Mouse (Mus musculus) common myeloid progenitor, adult 5-6 weeks (primary cell): ENCODE results near the gene Ablim2. TPM values are rescaled to one million over a fixed set of nuclear protein-coding genes. Genes with fewer than 3 reads are reported as not detected.
A peak's percentile ranks its signal among the peaks of the same experiment; 100 is the strongest.

Experiments
- ATAC-seq: replicated peaks from 2 replicates; pipeline ENCODE4 v1.8.0; 2016; ENCODE audit warnings: low read depth, mild to moderate bottlenecking, moderate TSS enrichment, inconsistent platforms; ENCODE audit not compliant: poor library complexity, severe bottlenecking
- total RNA-seq: library from RNA; stranded (forward); fragments of 200-1000, 187-1606 nt; gene quantifications from 2 replicates; pipeline ENCODE4 v1.2.3, GENCODE M21; 2017

Gene Ablim2
- total RNA-seq, 1 experiment from 2014 or later = not detected

DNA sequence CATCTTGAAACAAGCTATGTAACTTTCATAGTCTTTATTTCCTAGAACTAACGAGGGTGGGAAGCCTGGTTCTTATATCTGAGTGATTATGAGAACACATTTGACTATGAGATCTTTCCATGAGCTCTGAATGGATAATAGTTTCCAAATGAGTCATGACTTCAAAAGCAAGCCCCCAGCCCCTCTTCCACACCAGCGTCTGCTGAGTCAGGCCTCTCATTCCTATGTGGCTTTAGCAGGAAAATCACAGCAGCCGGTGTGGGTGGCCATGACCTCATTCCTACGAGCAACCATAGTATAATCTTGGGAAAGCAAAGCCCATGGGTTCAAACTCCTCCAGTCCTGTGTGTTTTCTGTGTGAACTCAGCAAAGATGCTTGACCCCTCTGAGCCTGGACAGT is 112.3 kb downstream of the Ablim2 start:
- no peak for ATAC-seq

- peak; percentile 85 for ATAC-seq
Measured at GRCm38 (mm10) chr5:35870408-35871012, 112.8 kb downstream of the Ablim2 start.

DNA sequence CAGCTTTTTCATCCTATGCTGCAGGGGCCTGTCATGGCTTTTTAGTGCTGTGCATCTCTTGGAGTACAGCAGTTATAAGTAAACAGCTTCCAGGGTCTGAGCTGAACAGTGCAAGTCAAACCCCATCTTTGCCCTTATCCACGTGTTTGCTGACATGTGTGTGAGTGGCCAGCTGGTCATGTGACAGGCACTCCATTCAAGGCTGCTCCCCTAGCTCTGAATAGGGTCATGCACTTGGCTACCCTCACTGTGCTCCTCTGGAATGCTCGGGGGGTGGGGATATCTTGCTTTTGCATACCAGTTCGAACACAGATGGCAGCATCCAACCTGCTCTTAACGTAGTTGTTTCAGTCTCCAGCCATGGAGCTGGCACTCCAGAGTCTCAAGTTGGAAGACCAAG is 115.7 kb downstream of the Ablim2 start:
- no peak for ATAC-seq

- no peak for ATAC-seq
Measured at GRCm38 (mm10) chr5:35876236-35876635, 118.6 kb downstream of the Ablim2 start.

- ATAC-seq = no peak
Measured at GRCm38 (mm10) chr5:35879199-35879598, 121.5 kb downstream of the Ablim2 start.

DNA sequence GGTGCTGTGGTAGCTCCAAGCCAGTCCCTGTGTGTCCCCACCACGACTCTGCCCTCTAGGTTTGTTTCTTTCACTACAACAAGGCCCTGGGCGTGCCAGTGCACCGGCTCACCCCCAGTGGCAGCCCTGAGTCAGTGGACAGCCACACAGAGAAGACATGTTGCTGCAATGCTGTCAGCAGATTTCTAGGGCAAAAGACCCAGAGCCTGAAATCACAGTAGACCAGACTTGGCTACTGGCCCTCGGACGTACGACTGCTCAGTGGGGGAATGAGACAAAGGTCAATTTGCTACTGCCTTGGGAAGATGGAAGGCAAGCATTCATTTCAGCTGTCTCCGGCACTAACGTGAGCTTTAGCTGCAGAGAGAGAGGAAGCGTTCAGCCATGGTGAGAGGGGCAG is 124.7 kb downstream of the Ablim2 start:
- ATAC-seq = no peak

GRCm38 (mm10) chr5:35884262-35884661 is 126.6 kb downstream of the Ablim2 start:
- ATAC-seq = 0 out of 2 replicates have a peak, but pooled peaks have one; percentile 18

- ATAC-seq = no peak
Measured at GRCm38 (mm10) chr5:35884689-35885088, 127.0 kb downstream of the Ablim2 start.

GRCm38 (mm10) chr5:35888959-35889358 is 131.3 kb downstream of the Ablim2 start:
- ATAC-seq = 0 out of 2 replicates have a peak, but pooled peaks have one; percentile 23

DNA sequence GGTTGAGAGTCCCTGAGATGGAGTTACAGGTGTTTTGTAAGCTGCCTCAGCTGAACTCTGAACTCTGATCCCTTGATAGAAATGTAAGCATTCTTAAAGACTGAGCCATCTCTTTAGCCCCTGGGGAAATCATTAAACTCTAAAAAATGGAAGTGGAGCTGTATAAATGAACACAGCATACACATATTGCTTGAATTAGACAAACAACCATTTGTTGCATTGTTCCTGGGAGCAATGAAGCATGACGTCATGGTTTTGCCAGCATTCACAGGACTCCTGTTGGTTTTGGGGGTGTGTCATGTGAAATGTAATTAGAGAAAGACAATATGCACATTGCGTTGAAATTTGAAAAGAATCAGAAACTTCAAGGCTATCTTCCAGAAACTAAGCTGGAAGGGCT is 132.0 kb downstream of the Ablim2 start:
- no peak for ATAC-seq

DNA sequence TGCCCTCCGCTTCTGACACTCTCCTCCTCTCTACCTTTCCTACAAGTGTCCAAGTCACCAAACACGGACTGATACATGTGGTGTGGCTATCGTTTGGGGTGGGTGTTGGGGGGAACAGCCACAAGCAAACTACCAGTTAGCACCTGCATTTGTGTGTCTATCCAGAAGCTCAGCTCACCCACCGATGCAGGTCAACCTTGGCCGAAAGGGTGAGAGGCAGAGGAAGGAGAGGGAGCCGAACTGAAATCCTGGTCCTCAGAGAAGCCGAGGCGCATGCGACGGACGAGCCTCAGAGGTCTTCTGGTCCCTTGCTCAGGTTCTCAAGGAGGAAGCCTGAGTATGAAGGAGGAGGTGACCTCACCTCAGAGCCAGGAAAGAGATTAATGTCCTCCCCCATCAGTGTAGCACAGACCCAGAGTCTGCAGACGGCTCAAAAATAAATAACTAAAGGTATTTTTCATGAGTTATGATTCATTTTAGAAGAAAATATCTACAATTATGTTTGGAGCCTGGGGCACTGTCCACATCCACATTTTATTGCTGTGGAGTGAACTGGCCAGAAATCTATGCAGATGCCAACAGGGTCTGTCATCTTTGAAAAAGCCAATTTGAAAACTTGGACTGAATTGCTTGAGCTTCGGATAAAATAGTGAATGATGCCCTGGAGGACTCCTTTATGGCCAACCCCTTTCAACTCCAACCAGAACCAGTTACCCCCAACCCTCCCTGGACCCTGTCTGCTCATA is 133.5 kb downstream of the Ablim2 start:
- no peak for ATAC-seq

GRCm38 (mm10) chr5:35892363-35892762 is 134.7 kb downstream of the Ablim2 start:
- no peak for ATAC-seq

GRCm38 (mm10) chr5:35893093-35893804 is 135.6 kb downstream of the Ablim2 start, which contains the start of gene Afap1:
Gene Afap1 (plus strand): TSS chr5:35893319.
- ATAC-seq = peak; percentile 92

- ATAC-seq = peak; percentile 46
Measured at GRCm38 (mm10) chr5:35893805-35894260, 136.2 kb downstream of the Ablim2 start.

DNA sequence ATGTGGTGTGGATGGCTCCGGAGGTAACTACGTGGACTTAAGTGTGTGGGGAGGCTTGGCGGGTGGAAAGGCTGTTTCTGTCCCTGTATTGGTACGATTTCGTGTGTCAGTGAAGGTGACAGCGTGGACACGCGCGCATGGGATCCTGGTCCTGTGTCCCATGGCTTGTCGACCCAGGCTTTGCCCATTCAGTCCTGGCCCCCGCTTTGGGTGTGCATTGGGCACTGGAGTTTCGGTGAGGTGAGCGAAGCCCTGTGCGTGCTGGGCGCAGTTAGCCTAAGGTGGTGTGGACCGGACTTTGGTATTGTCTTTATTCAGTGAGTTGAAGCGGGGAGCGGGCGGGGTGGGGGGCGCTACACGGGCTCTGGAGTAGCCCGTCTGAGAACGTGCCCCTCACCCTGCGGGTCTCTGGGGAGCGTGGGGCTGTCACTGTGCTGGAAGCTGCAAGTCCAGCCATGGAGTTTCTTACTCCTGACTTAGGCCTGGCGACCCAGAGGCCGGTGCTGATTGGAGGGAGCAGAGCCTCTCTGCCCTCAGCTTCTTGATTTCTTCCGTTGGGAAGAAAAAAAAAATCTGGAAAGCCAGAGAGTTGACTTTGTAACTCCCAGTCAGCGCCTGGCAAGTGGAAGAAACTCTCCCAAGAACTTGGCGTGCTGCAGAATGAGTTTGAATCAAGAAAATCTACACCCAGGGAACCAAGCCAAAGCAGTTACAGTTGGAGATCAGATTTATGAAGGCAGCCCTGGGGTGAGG is 136.8 kb downstream of the Ablim2 start:
- ATAC-seq = no peak

DNA sequence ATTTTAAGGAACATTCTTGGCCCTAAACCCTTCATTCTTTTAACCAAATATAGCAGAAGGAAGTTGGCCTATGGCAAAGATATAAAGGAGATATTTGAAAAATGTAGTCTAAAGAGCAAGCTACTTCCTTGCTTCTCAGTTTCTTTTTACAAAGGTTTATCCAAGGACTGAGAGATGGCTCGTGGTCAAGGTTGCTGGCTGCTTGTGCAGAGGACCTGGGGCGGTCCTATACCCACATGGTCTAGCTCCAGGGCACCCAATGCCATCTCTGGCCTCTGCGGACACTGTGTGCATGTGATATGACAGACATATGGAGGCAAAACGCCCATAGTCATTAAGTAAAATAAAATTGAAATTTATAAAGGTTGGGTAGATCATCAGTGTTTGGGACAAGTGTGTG is 138.2 kb downstream of the Ablim2 start:
- ATAC-seq = no peak

GRCm38 (mm10) chr5:35896556-35896955 is 138.9 kb downstream of the Ablim2 start:
- ATAC-seq = no peak

DNA sequence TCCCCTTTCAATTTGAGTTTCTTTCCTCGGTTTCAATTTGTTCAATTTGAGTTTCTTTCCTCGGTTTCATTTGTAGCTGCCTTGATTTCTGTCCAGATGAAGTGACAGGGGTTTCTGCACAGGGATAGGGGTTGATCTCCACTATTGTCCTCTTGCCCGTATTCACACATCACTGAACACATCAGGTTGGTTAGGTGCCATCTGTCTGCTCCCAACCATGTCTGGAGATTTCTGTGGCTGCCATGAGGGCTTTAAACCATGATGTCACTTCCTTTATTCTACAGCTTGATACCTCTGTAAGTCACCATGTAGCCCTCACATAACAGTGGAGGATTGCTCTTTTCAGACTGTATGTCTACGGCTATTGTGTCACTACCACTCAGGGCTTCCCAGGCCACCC is 139.5 kb downstream of the Ablim2 start:
- ATAC-seq = no peak

DNA sequence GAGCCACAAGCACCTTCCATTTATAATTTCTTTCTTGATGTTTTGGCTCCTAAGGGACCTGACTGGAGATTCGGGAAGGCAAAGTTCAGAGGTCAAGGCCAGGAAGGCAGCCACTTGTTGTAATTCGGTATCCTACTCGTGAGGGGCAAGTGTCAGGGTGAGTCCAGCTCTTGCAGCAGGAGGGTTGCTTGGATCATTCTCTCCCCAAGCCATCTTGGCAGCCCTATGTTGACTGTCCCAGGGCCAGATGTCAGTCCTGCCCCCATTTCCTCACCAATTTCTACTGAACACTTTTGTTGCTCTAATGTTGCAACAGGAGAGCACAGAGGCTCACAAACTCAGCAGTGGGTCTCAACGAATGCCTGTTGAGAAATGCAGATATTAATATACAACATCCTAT is 140.4 kb downstream of the Ablim2 start:
- no peak for ATAC-seq

GRCm38 (mm10) chr5:35898994-35899393 is 141.3 kb downstream of the Ablim2 start:
- no peak for ATAC-seq
